Mouse (Mus musculus): ENCODE measurements around the gene Wnt2b. TPM values are rescaled to one million over a fixed set of nuclear protein-coding genes. Genes with fewer than 3 reads are reported as not detected.

Wnt2b gene
- total RNA-seq, 1 experiment from 2014 or later = 9.6 TPM

Other genes starting within 250 kb of the Wnt2b start
- gene Ppm1j, start 180.9 kb downstream of the Wnt2b start, total RNA-seq (2021) = 5.7 and 10.0 TPM in 2 replicates
- 0.90 and 1.9 TPM in 2 replicates for gene Fam19a3, start 180.1 kb downstream of the Wnt2b start, total RNA-seq (2021)
- 136 and 141 TPM in 2 replicates for gene Rhoc, start 173.5 kb downstream of the Wnt2b start, total RNA-seq (2021)
- 17.8 and 18.4 TPM in 2 replicates for gene Mov10, start 143.4 kb downstream of the Wnt2b start, total RNA-seq (2021)
- 38.6 and 42.0 TPM in 2 replicates for gene St7l, start 97.9 kb downstream of the Wnt2b start, total RNA-seq (2021)
- 101 and 105 TPM in 2 replicates for gene Capza1, start 97.4 kb downstream of the Wnt2b start, total RNA-seq (2021)
- 22.9 and 27.3 TPM in 2 replicates for gene Cttnbp2nl, start 91.2 kb upstream of the Wnt2b start, total RNA-seq (2021)
- not detected in 2 replicates for gene 4930564D02Rik, start 104.9 kb upstream of the Wnt2b start, total RNA-seq (2021)

Data from adrenal gland, postnatal 14 days (tissue).